Mouse (Mus musculus) kidney, adult 2 months (tissue): ENCODE results near the gene Ptprn2. TPM values are rescaled to one million over a fixed set of nuclear protein-coding genes. Genes with fewer than 3 reads are reported as not detected.

ENCODE experiments used
- DNase-seq: peaks from one replicate; pipeline ENCODE4 v3.0.0; 2021
- H3K27ac ChIP-seq: fragments of 200-500 bp; 2 replicates; pipeline ENCODE4 v1.5.1; 2012; ENCODE audit warnings: low read depth, low read length, control low read depth, inconsistent platforms; ENCODE audit not compliant: insufficient read depth
- H3K27me3 ChIP-seq: fragments of 200-500 bp; replicated peaks from 2 replicates; pipeline ENCODE4 v1.6.1; 2012; ENCODE audit warnings: mild to moderate bottlenecking, moderate library complexity, low read length, inconsistent platforms; ENCODE audit not compliant: control insufficient read depth, insufficient read depth
- H3K36me3 ChIP-seq: fragments of 200-500 bp; 2 replicates; pipeline ENCODE4 v1.6.1; 2012; ENCODE audit warnings: mild to moderate bottlenecking, moderate library complexity, low read length, inconsistent platforms; ENCODE audit not compliant: control insufficient read depth, insufficient read depth
- H3K4me1 ChIP-seq: fragments of 200-500 bp; 2 replicates; pipeline ENCODE4 v1.6.1; 2011; ENCODE audit warnings: low read length; ENCODE audit not compliant: control insufficient read depth, insufficient read depth
- H3K4me3 ChIP-seq: fragments of 200-500 bp; 2 replicates; pipeline ENCODE4 v1.5.1; 2011; ENCODE audit warnings: mild to moderate bottlenecking, low read depth, low read length, control low read depth; ENCODE audit not compliant: insufficient read depth
- CTCF ChIP-seq: fragments of 200-500 bp; conservative IDR thresholded peaks from 2 replicates; pipeline ENCODE4 v1.5.1; 2011; ENCODE audit warnings: low read depth, mild to moderate bottlenecking, control low read depth, low read length, moderate library complexity, mixed read lengths; ENCODE audit not compliant: insufficient read depth, insufficient read length
- POLR2A ChIP-seq: fragments of 200-500 bp; IDR thresholded peaks from one replicate; pipeline ENCODE4 v1.6.1; 2011; ENCODE audit warnings: low read depth, low read length, control low read depth
- WGBS: fragments of 180-500 bp; shearing (Covaris S2); methylation state at CpG from one replicate; pipeline ENCODE4 v1.1.7; 2018; 5-methylcytosine and 5-hydroxymethylcytosine counted together
- polyA plus RNA-seq: library from polyadenylated mRNA; depleted of rRNA; stranded (reverse); fragments of >200 nt; gene quantifications from 2 replicates; pipeline ENCODE4 v1.2.3, GENCODE M21; 2012

Gene Ptprn2
- polyA plus RNA-seq, 1 experiment, result 0.91 TPM

DNA sequence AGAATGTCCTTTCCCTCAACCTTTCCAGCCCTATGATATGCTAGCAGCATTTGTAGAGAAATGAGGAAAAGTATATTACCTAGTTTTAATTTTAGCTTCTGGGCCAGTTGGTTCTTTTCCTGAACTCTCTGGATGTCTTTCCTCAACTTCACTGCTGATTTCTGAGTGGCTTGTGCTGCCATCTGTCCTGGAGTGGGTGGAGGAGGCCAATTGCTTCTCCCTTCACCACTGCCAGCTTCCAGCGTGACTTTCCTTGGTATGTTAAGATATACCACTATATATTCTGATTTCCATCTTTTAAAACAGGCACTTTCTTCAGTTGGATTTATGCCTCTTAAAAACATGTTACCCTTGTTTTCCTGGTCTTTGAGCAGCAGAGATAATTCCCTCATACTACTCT lies 17.2 kb upstream of the Ptprn2 start:
- no peak for DNase-seq

DNA sequence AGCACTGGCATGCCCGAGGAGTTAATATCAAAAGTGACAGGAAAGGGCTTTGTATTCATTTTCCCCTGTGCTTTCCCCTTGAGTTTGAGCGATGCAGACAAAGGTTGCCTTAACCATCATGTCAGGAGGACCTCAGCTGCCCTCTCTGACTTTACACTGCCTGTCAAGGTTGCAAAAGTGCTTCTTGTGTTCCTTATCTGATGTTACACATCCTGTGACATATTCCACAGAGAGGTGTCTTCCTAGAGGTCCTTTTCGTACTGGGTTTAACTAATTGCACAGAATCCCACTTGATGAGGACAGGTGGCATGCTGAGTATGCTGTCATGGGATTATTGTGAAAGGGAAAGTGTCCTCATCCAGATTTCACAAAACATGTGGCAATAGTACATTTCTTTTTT lies 16.4 kb upstream of the Ptprn2 start:
- H3K4me3 ChIP-seq, result no peak overlapping the region
- H3K36me3 ChIP-seq, result no peaks in the 10 kb centered on the region
- WGBS, result 79% methylated on average over 3 of the region's 3 CpGs
- no peak for DNase-seq
- no peak overlapping the region for H3K27ac ChIP-seq
- TF ChIP-seq POLR2A, result no peak
- TF ChIP-seq CTCF, result no peak
- H3K27me3 ChIP-seq, result no peaks in the 10 kb centered on the region
- H3K4me1 ChIP-seq, result no peaks in the 10 kb centered on the region

More for the DNA sequence above, 17.2 kb upstream of the Ptprn2 start:
- no peaks in the 10 kb centered on the region for H3K4me1 ChIP-seq
- no peak overlapping the region for H3K27ac ChIP-seq
- TF ChIP-seq POLR2A (no peak), CTCF (no peak)
- no peak overlapping the region for H3K4me3 ChIP-seq
- no peaks in the 10 kb centered on the region for H3K27me3 ChIP-seq
- no peaks in the 10 kb centered on the region for H3K36me3 ChIP-seq
- WGBS, result 88% methylated on average over 1 of the region's 1 CpGs

DNA sequence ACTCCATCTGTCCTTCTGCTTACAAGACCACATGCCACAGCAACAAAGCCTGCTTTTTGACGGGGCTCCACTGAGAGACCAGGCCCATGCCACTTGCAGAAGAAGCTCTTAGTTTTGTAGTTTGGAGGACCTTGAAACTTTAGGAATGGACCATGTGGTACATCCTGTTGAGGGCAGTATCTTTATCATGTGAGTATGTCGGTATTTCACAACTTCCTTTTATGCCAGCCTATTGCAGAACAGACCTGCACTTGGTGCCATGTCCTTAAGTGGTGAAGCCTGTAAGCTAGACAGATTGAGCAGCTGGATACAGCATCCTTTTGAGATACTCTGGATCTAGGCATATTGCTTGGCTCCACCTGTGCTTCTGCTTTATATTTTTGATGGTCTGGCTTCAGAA lies 12.3 kb upstream of the Ptprn2 start:
- H3K36me3 ChIP-seq, result no peaks in the 10 kb centered on the region
- H3K4me3 ChIP-seq, result no peak overlapping the region
- no peak for TF ChIP-seq CTCF
- no peak for TF ChIP-seq POLR2A
- H3K27me3 ChIP-seq, result no peaks in the 10 kb centered on the region
- WGBS, result 67% methylated on average over 2 of the region's 2 CpGs
- no peak overlapping the region for H3K27ac ChIP-seq
- H3K4me1 ChIP-seq, result no peaks in the 10 kb centered on the region
- no peak for DNase-seq

DNA sequence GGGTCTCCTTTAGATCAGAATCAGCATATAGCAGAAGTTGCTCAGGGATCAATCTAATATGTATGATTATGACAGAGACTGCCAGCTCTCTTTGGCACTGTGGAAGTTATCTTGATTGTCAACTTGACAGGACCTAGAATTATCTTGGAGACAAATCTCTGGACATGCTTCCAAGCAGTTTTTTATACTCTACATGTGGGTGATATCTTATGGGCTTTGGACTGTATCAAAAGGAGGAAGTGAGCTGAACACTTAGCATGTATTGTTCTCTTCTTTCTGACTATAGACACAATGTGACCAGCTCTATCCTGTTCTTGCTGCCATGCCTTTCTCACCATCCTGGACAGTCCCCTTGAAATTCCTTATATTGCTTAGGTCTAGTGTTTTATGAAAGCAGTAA lies 11.8 kb upstream of the Ptprn2 start:
- no peaks in the 10 kb centered on the region for H3K27me3 ChIP-seq
- no peak overlapping the region for H3K4me3 ChIP-seq
- H3K4me1 ChIP-seq, result no peaks in the 10 kb centered on the region
- no peaks in the 10 kb centered on the region for H3K36me3 ChIP-seq
- DNase-seq, result no peak
- TF ChIP-seq CTCF (no peak), POLR2A (no peak)
- no peak overlapping the region for H3K27ac ChIP-seq

DNA sequence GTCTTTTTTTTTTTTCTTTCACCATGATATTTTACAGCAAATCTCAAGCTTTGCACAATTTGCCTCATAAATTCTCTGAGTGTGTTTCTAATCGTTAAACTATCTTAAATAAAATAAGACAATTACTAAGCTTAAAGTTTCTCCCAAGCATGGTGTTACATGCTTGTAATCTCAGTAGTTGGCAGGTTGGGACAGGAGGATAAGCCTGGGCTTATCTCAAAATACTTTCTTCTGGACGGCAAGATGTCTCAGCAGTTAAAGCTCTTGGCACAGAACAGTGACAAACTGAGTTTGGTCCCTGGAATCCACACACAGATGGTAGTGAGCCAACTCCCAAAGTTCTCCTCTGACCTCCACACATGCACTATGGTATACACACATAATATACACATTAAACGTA lies 10.8 kb upstream of the Ptprn2 start:
- 73% methylated on average over 3 of the region's 3 CpGs for WGBS
- H3K27ac ChIP-seq, result no peak overlapping the region
- TF ChIP-seq POLR2A (no peak), CTCF (no peak)
- H3K27me3 ChIP-seq, result no peaks in the 10 kb centered on the region
- H3K4me1 ChIP-seq, result no peaks in the 10 kb centered on the region
- DNase-seq, result no peak
- H3K36me3 ChIP-seq, result no peaks in the 10 kb centered on the region
- no peak overlapping the region for H3K4me3 ChIP-seq

DNA sequence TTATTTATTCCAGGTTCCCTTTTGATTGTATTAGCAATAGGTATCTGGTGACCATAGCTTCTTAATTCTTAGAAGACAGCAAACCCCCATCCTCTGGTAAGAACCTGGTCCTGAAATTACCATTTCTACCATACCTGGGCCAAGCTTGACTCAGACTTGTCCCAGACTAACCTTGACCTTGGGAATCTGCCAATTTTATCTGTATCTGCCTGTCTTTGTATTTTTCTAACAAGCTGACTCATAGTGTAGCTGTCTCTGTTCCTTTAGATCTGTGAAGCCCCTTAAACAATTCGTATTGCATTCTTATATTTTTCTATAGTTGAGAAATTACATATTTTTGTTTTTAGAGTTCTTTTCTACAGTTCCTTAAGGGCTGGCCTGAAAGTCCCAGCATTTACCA lies 6.7 kb upstream of the Ptprn2 start:
- 51% methylated on average over 1 of the region's 1 CpGs for WGBS
- TF ChIP-seq POLR2A (no peak), CTCF (no peak)
- H3K4me3 ChIP-seq, result no peak overlapping the region
- H3K27ac ChIP-seq, result no peak overlapping the region
- H3K27me3 ChIP-seq, result no peaks in the 10 kb centered on the region
- no peaks in the 10 kb centered on the region for H3K36me3 ChIP-seq
- H3K4me1 ChIP-seq, result no peaks in the 10 kb centered on the region
- DNase-seq, result no peak

DNA sequence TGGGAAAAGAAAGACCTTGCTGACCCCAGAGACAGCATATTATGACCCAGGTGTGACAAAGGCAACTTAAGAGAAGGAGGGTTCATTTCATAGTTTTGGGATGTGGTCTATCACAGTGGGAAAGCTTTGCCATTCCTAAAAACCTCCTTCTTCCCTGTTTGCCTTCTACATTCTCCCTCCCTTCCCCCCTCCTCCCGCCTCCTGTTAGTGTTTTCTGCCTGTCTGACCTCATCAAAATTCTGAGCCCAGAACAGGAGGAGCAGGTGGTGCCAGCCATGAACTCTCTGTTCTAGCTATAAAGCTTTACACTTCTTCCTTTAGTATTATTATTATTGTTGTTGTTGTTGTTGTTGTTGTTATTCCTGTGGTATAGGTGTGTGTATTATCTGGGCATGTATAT lies 3.6 kb upstream of the Ptprn2 start:
- Histone ChIP-seq H3K27me3 (no peaks in the 10 kb centered on the region), H3K27ac (no peak overlapping the region), H3K4me1 (peaks cover 4% of the 10 kb centered on the region; the same call in 1 of the 2 replicates), H3K4me3 (no peak overlapping the region), H3K36me3 (no peaks in the 10 kb centered on the region)
- no peak for DNase-seq
- TF ChIP-seq CTCF (no peak), POLR2A (no peak)
- WGBS, result 89% methylated on average over 1 of the region's 1 CpGs

DNA sequence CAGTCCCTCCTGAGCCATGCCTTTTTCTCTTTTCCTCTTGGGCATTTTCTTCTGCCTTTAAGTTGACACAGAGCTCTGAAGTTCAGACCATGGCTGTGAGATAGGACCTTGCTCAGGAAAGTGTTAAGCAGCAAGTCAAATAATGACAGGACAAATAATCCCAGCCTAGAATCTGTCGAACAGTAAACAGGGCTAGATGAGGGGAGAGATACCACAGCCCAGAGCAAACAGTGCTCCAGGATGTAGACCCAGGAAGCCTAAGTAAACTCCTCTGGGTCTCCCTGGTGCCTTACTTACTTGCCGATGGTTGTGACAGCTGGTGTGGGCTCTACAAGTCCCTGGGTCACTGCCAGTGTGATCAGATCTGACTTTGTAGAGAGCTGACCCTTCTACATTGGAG lies 1.9 kb upstream of the Ptprn2 start:
- Histone ChIP-seq H3K27ac (no peak overlapping the region), H3K36me3 (no peaks in the 10 kb centered on the region), H3K27me3 (no peaks in the 10 kb centered on the region), H3K4me1 (peaks cover 4% of the 10 kb centered on the region; the same call in 1 of the 2 replicates), H3K4me3 (no peak overlapping the region)
- 42% methylated on average over 2 of the region's 2 CpGs for WGBS
- no peak for DNase-seq
- TF ChIP-seq CTCF (no peak), POLR2A (no peak)
